Mouse (Mus musculus) left cerebral cortex, adult 8-10 months (tissue): ENCODE measurements at regions not wholly inside any gene's neighbourhood (a gene's known extent, or its start where the extent isn't known, plus 50 kb on each side); places are given as distances from the start of the nearest gene placed in this dataset.

Experiments
- DNase-seq, 2 experiments: peaks; one replicate each; pipeline ENCODE4 v3.0.0; 2022; ENCODE audit warnings: low spot score in 2 of 2

DNA sequence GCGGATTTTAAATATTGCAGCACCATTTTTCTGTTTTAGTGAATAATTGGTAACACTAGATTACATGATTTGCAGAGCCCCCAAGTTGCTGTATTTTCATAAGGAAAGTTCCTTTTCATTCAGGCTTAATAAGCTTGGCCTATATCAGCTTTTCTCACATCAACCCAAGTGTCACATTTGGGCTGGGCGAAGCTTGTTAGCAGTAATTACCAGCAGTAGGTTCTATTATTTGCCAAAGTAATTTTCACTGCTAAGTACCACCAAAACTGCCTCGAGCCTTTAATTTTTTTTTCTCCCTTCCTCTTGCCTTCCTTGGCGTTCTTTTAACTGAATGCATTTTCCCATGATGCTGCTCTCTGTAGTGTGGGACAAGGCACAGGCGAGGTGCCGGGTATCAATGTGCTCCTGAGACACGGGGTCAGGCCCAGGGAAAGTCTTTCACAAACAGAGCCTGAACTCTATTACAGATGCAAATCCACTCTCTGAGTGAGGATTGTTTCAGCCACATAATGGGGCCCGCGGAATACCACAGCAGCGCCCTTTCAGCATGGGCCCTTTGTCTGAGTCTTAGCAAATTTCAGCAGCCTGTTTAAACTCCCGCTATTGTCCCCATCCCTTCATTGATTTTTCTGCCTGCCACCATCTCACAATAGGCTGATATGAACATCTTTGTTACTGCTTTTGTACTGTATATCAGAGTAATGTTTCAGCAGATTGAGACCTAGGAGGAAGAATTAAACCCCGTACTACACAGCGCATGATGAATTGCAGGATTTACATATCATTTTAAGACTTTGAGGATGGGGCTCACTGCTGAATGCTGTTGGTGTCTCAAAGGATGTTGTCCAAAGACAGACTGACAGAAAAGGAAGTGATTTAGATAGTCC, 205.1 kb upstream of the Epha3 start:
- peak in 1 of 2 experiments; percentile 14 for DNase-seq

DNA sequence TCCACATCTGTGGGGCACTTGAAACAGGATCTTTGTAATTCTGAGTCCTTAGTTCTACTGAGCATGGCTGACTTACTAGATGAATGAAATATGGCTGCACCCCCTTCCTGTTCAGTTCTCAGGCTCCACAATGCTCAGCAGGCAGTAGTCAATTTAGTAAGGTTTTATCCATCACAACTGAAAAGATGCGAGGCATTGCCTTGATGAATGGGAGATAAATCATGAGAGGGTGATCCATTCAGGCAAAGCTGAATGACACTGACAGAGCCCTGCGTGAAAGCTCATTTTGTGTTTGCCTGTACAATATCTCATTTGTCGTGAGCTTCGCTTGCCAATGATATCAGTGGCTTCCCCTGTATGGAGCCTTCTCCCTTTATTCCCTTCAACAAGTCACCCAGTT, 198.6 kb upstream of the Epha3 start:
- DNase-seq = no peak

GRCm38 (mm10) chr16:64058712-64059111, 194.7 kb upstream of the Epha3 start:
- no peak for DNase-seq

- no peak for DNase-seq
These were observed 190.4 kb upstream of the Epha3 start for GRCm38 (mm10) chr16:64054346-64054745.

DNA sequence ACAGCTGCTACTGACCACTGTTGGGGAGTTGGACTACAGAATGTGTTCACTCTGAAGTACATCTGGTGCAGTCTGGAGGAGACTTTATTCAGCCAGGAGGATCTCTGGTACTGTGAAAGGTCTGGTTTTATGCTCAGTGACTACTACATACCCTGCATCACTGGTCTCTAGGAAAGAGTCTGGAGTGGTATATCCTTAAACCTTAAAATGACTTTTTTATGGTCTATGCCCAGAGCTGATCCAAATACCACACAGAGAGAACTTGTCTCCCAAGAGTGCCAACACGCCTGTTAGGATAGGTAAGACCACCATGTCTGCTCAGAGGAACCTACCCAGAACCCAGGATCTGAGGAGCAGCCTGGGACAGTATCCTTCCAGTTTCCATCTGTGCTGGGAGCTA, 184.1 kb upstream of the Epha3 start:
- DNase-seq = no peak

- DNase-seq = no peak
These were observed 169.1 kb upstream of the Epha3 start for GRCm38 (mm10) chr16:64033049-64033448.

- DNase-seq = no peak
These were observed 160.0 kb upstream of the Epha3 start for GRCm38 (mm10) chr16:64023981-64024380.

- DNase-seq = no peak
These were observed 136.9 kb upstream of the Epha3 start for GRCm38 (mm10) chr16:64000884-64001283.

DNA sequence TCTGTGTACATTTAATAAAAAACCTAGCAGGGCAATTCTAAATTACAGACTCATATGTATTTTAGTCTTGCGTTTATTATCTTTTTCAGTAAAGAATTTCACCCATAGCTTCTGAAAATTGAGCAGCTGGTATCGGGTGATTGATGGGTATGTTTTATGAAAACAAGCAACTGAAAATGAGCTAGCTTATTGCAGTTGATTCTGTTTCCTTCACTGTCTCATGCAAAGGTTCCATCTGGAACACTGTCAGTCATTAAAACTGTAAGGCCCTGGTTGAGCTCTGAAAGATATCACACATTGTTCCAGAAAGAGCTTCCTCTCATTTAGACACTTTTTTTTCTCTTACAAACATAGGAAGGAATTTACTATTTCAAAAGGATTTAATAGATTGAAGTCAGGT, 103.4 kb upstream of the Epha3 start:
- DNase-seq = no peak

GRCm38 (mm10) chr16:63960786-63961185, 96.8 kb upstream of the Epha3 start:
- DNase-seq = no peak

DNA sequence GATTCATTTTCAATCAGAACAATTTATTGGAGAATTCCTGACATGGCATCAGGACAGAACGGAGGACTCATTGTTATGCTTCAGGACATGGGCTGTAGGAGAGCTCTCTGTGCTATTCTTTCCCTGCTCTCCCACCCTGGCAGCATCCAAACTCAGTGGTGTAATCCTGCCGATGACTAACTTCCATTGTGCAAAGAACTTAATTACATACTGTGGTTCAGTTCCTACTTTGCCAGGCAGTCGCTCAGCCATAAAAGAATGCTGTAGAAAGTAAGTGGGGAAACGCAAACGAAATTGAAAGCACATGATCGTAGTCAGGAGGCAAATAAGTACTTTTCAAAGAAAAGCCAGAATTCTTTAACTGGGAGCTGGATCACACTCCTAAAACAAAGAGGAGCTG, 94.2 kb upstream of the Epha3 start:
- DNase-seq = peak in 1 of 2 experiments; percentile 9

DNA sequence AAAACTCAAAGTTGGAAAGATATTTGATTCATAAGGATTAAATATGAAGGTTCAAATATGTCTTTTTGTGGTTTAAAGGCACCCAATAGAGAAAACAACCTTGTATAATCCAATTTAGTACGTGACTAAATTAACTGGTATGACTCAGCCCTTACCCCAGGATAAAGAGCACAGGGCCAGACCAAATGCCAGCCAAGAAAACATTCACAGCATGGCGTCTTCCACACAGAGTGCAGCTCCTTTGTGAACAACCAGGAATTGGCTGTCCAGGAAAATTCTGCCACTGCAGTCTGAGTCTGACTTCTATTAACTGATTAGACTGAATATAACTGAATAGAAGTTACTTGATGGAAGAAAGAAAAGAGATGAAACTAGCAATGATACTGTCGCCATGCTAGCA, 61.2 kb upstream of the Epha3 start:
- no peak for DNase-seq

- DNase-seq = no peak
These were observed 57.2 kb upstream of the Epha3 start for GRCm38 (mm10) chr16:63921146-63921545.
